Mouse (Mus musculus) kidney, embryonic 14.5 days (tissue): Measurements from ENCODE around the gene Qsox2. TPM values are rescaled to one million over a fixed set of nuclear protein-coding genes. Genes with fewer than 3 reads are reported as not detected.

ENCODE experiments used
- ATAC-seq: fragments of 200-750 bp; cut with Nextera tagmentation; 2 replicates; pipeline ENCODE4 v1.8.0; 2017; ENCODE audit warnings: moderate number of reproducible peaks, mild to moderate bottlenecking, moderate TSS enrichment, moderate library complexity; ENCODE audit not compliant: low FRiP score, low TSS enrichment
- H3K27ac ChIP-seq: fragments of 300-500 bp; sonication (generic); 2 replicates; pipeline ENCODE4 v1.5.1; 2014; ENCODE audit warnings: low read depth, mild to moderate bottlenecking, low read length, moderate library complexity, mixed read lengths
- H3K27me3 ChIP-seq: fragments of 300-500 bp; sonication (generic); 2 replicates; pipeline ENCODE4 v1.6.1; 2014; ENCODE audit warnings: mild to moderate bottlenecking, low read length; ENCODE audit not compliant: control insufficient read depth, insufficient read depth
- H3K36me3 ChIP-seq: fragments of 300-500 bp; sonication (generic); 2 replicates; pipeline ENCODE4 v1.6.1; 2014; ENCODE audit warnings: low read length, mixed read lengths; ENCODE audit not compliant: control insufficient read depth, insufficient read depth
- H3K4me1 ChIP-seq: fragments of 300-500 bp; sonication (generic); 2 replicates; pipeline ENCODE4 v1.6.1; 2014; ENCODE audit warnings: low read length, mixed read lengths; ENCODE audit not compliant: control insufficient read depth, insufficient read depth
- H3K4me2 ChIP-seq: fragments of 300-500 bp; sonication (generic); replicated peaks from 2 replicates; pipeline ENCODE4 v1.6.1; 2014; ENCODE audit warnings: low read depth, mild to moderate bottlenecking, low read length
- H3K4me3 ChIP-seq: fragments of 300-500 bp; sonication (generic); 2 replicates; pipeline ENCODE4 v1.5.1; 2014; ENCODE audit warnings: mild to moderate bottlenecking, low read length
- H3K9ac ChIP-seq: fragments of 300-500 bp; sonication (generic); 2 replicates; pipeline ENCODE4 v1.6.1; 2014; ENCODE audit warnings: low read depth, mild to moderate bottlenecking, low read length, moderate library complexity
- H3K9me3 ChIP-seq: fragments of 300-500 bp; sonication (generic); 2 replicates; pipeline ENCODE4 v1.6.1; 2016; ENCODE audit warnings: low read length; ENCODE audit not compliant: control insufficient read depth
- WGBS: fragments of 180-500 bp; shearing (Covaris S2); extraction: QIAGEN DNeasy Blood & Tissue Kit; methylation state at CpG from one replicate; pipeline ENCODE4 v1.1.7; 2014; 5-methylcytosine and 5-hydroxymethylcytosine counted together
- polyA plus RNA-seq: library from polyadenylated mRNA; unstranded; fragments of >200 nt; fragmentation: Nextera tagmentation; extraction: Ambion mirVana; gene quantifications from 2 replicates; pipeline ENCODE4 v1.2.1, GENCODE M21; 2014

The Qsox2 gene
- polyA plus RNA-seq, 1 experiment from 2014 or later = 19.0 TPM

DNA sequence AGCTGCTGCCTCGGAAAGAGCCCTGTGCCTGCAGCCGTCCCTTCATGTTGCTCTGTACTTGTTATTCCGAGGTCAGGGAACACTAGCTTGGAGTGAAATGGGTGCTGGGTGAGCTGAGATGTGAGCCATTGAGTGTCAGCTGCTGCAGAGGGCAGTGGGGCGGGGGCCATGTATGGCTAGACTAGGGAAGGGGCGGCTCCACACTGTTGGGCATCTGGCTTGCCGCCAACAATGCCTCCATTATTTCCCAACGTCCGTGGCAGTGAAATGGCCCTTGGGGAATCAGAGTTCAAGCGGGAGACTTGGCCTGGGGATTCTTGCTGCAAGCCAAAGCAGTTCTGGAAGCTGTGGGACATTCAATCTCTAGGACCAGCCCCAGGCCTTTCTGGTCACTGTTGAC, 29.8 kb downstream of the Qsox2 start:
- Histone ChIP-seq H3K27me3 (peaks cover 55% of the 10 kb centered on the region), H3K4me1 (peaks cover 2% of the 10 kb centered on the region), H3K9me3 (no peaks in the 10 kb centered on the region), H3K4me2 (no peak overlapping the region), H3K4me3 (no peak overlapping the region), H3K36me3 (peaks cover 17% of the 10 kb centered on the region), H3K27ac (no peak overlapping the region), H3K9ac (no peak overlapping the region)
- no peak for ATAC-seq
- WGBS = 11% methylated on average over 9 of the region's 9 CpGs

GRCm38 (mm10) chr2:26205761-26206160, 31.6 kb downstream of the Qsox2 start:
- Histone ChIP-seq H3K4me3 (no peak overlapping the region), H3K9ac (no peak overlapping the region), H3K27ac (no peak overlapping the region), H3K9me3 (no peaks in the 10 kb centered on the region), H3K4me1 (peaks cover 7% of the 10 kb centered on the region), H3K36me3 (peaks cover 3% of the 10 kb centered on the region), H3K4me2 (no peak overlapping the region), H3K27me3 (peaks cover 73% of the 10 kb centered on the region)
- 8% methylated on average over 10 of the region's 10 CpGs for WGBS
- ATAC-seq = no peak

GRCm38 (mm10) chr2:26205126-26205525, 32.2 kb downstream of the Qsox2 start:
- H3K36me3 ChIP-seq = no peaks in the 10 kb centered on the region
- no peak for ATAC-seq
- WGBS = 4% methylated on average over 16 of the region's 16 CpGs
- H3K9ac ChIP-seq = no peak overlapping the region
- no peak overlapping the region for H3K27ac ChIP-seq
- H3K4me3 ChIP-seq = no peak overlapping the region
- H3K27me3 ChIP-seq = peaks cover 79% of the 10 kb centered on the region
- H3K4me2 ChIP-seq = no peak overlapping the region
- H3K9me3 ChIP-seq = no peaks in the 10 kb centered on the region
- H3K4me1 ChIP-seq = peaks cover 7% of the 10 kb centered on the region

DNA sequence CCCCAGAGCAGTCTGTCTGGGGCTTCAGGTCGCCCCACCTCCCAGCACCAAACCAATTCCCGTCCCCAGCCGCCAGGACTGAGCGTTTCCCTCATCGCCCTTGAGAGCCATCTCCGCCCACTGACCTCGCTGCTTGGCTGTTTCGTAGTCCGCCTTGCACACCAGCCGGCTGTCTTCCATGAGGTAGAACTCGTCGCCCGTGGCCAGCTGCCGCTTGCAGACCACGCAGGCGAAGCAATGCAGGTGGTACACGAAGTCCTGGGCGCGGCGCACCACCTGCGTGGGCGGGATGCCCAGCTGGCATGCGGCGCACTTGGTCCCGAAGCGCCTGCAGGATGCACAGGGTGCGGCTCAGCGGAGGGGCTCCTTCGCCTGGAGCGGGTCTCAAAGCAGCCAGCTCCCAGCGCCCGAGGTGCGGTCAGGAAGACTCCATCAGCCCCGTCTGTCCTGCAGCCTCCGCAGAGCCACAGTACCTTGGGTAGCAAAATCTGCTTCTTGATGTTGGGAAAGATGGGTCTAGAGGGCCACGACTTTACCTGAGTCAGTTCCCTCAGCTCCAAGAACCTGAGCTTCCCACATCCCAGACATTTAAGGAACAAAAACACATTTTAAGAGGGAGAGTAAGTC, 34.4 kb downstream of the Qsox2 start:
- Histone ChIP-seq H3K36me3 (no peaks in the 10 kb centered on the region), H3K4me3 (no peak overlapping the region), H3K27ac (no peak overlapping the region), H3K9me3 (no peaks in the 10 kb centered on the region), H3K4me1 (peaks cover 24% of the 10 kb centered on the region), H3K9ac (no peak overlapping the region), H3K27me3 (peaks cover 100% of the 10 kb centered on the region), H3K4me2 (no peak overlapping the region)
- under 1% methylated on average over 36 of the region's 36 CpGs for WGBS
- ATAC-seq = no peak

DNA sequence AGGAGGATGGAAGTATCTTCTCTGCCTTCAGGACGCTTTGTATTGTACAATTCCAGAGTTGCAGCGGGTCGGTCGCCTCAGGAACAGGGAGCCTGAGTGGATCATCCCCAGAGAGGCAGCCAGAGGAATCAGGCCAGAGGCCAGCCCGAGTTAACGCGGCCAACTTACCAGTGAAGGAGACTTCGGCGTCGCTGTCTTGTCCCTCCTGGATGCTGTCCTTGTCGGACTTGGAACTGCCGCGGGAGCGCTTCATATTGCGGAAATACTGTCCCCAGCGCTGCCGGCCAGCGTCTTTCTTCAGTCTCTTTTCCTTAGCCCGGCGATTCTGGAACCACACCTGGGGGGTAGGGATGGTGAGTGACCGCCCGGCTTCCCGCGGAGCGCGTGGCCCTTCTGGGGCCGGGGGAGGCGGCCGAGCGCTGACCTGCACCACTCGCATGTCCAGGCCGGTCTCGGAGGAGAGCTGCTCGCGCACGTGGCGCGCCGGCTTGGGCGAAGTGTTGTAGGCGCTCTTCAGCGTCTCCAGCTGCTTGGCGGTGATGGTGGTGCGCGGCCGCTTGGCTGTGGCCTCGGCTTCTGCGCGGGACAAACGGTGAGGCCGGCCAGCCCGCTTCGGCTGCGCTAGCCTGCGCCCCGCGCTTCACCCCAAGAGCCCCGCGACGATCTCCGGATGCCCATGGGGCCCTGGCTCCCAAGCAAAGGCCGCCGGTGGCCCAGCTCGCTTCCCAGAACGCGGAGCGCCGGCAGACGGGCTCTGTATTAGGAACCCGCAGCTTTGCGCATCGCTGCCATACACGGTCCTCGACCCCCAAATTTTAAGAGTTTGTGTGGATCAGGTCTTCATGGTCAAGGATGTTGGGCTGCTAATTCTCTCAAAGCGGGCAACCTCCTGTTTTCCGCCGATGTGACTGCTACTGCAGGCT, 35.1 kb downstream of the Qsox2 start:
- H3K4me3 ChIP-seq = peak overlapping the region; percentile 12; the same call in 1 of the 2 replicates
- peaks cover 95% of the 10 kb centered on the region for H3K27me3 ChIP-seq
- H3K9me3 ChIP-seq = no peaks in the 10 kb centered on the region
- peak overlapping the region; percentile 21; the same call in 1 of the 2 replicates for H3K4me2 ChIP-seq
- WGBS = under 1% methylated on average over 77 of the region's 77 CpGs
- H3K36me3 ChIP-seq = no peaks in the 10 kb centered on the region
- H3K9ac ChIP-seq = no peak overlapping the region
- ATAC-seq = no peak
- H3K4me1 ChIP-seq = peaks cover 26% of the 10 kb centered on the region
- no peak overlapping the region for H3K27ac ChIP-seq

DNA sequence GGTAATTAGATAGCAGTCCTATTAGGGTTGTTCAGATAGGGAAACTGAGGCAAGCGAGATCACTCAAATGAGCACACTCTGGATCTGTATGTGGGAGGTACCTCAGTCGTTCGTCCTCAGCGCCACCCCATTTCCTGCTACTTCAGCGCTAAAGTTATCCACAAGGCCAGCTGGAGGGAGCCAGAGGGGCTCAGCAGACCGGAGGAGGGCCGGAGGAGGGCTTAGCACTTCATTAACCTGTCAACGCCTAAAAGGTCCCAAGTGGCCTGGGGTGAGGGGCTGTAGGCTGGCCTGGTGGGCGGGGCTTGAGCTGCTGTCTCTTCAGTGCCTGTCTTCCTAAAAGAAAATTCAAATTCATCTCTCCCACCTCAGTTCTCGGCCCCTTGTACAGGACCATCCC, 38.8 kb downstream of the Qsox2 start:
- 0% methylated on average over 10 of the region's 10 CpGs for WGBS
- Histone ChIP-seq H3K4me2 (peak overlapping the region; percentile 35), H3K27me3 (peaks cover 84% of the 10 kb centered on the region), H3K9ac (no peak overlapping the region), H3K4me1 (peaks cover 30% of the 10 kb centered on the region), H3K4me3 (no peak overlapping the region), H3K9me3 (no peaks in the 10 kb centered on the region), H3K36me3 (no peaks in the 10 kb centered on the region), H3K27ac (no peak overlapping the region)
- peak; percentile 80 for ATAC-seq

- Histone ChIP-seq H3K9ac (no peak overlapping the region), H3K9me3 (no peaks in the 10 kb centered on the region), H3K36me3 (no peaks in the 10 kb centered on the region), H3K4me2 (no peak overlapping the region), H3K27ac (no peak overlapping the region), H3K4me1 (peaks cover 22% of the 10 kb centered on the region; the same call in 1 of the 2 replicates), H3K27me3 (peaks cover 73% of the 10 kb centered on the region), H3K4me3 (no peak overlapping the region)
- WGBS = 44% methylated on average over 7 of the region's 7 CpGs
- ATAC-seq = no peak
Observed at GRCm38 (mm10) chr2:26194552-26195339, 42.6 kb downstream of the Qsox2 start.

- Histone ChIP-seq H3K27me3 (peaks cover 31% of the 10 kb centered on the region), H3K9ac (no peak overlapping the region), H3K4me2 (no peak overlapping the region), H3K4me1 (no peaks in the 10 kb centered on the region), H3K36me3 (no peaks in the 10 kb centered on the region), H3K4me3 (no peak overlapping the region), H3K9me3 (no peaks in the 10 kb centered on the region), H3K27ac (no peak overlapping the region)
- ATAC-seq = no peak
- 83% methylated on average over 5 of the region's 5 CpGs for WGBS
Observed at GRCm38 (mm10) chr2:26188517-26188916, 48.8 kb downstream of the Qsox2 start.
